Mouse (Mus musculus): ENCODE data around the gene Ankrd65. TPM values are rescaled to one million over a fixed set of nuclear protein-coding genes. Genes with fewer than 3 reads are reported as not detected.

Ankrd65 gene
- total and polyA plus RNA-seq, 3 experiments = 0.41 TPM; not detected in 2

GRCm38 (mm10) chr4:155761356-155762099 is 28.7 kb upstream of the Ankrd65 start:
- Histone ChIP-seq H3K36me3 (ENCODE audit: control insufficient read depth, insufficient read depth, low read length) (peaks cover under 1% of the 10 kb centered on the region), H3K79me2 (replicated peaks; ENCODE audit: control insufficient read depth, insufficient read depth, low read length) (peaks cover 4% of the 10 kb centered on the region; the same call in 1 of the 2 replicates), H3K4me1 (ENCODE audit: control insufficient read depth, insufficient read depth, low read length) (peaks cover 9% of the 10 kb centered on the region), H3K4me3 (peak overlapping the region; percentile 81), H3K27ac (peak overlapping the region; percentile 87), H3K9ac (ENCODE audit: low read depth, low read length) (peak overlapping the region; percentile 67), H3K27me3 (ENCODE audit: control insufficient read depth, insufficient read depth, low read length) (no peaks in the 10 kb centered on the region)
- no peak for TF ChIP-seq CTCF (IDR thresholded peaks at IDR 0.05)
- TF ChIP-seq POLR2A (IDR thresholded peaks at IDR 0.05; ENCODE audit: insufficient read depth, low read depth, low read length) = no peak
- peak in 1 of 2 experiments; percentile 40 for DNase-seq
- intact Hi-C loops (cut with DNase I) = loop anchor here (2.0 to 5.0 kb wide), 3 partner anchors 25 to 139 kb away; partner anchors contain the start of genes Cdk11b and Mrpl20
- 2% methylated on average over 28 of the region's 28 CpGs for WGBS

GRCm38 (mm10) chr4:155762357-155762756 is 27.9 kb upstream of the Ankrd65 start:
- H3K36me3 ChIP-seq (ENCODE audit: control insufficient read depth, insufficient read depth, low read length) = no peaks in the 10 kb centered on the region
- H3K4me3 ChIP-seq = no peak overlapping the region
- no peak overlapping the region for H3K27ac ChIP-seq
- 76% methylated on average over 3 of the region's 3 CpGs for WGBS
- peaks cover 7% of the 10 kb centered on the region for H3K4me1 ChIP-seq (ENCODE audit: control insufficient read depth, insufficient read depth, low read length)
- peaks cover 4% of the 10 kb centered on the region; the same call in 1 of the 2 replicates for H3K79me2 ChIP-seq (replicated peaks; ENCODE audit: control insufficient read depth, insufficient read depth, low read length)
- DNase-seq = no peak
- no peaks in the 10 kb centered on the region for H3K27me3 ChIP-seq (ENCODE audit: control insufficient read depth, insufficient read depth, low read length)
- TF ChIP-seq CTCF (IDR thresholded peaks at IDR 0.05) (no peak), EP300 (IDR thresholded peaks at IDR 0.05; ENCODE audit: insufficient read depth, low read depth, low read length) (no peak), POLR2A (IDR thresholded peaks at IDR 0.05; ENCODE audit: insufficient read depth, low read depth, low read length) (no peak)
- intact Hi-C loops (cut with DNase I) = loop anchor here (5.0 kb wide), 2 partner anchors 40 to 140 kb away; partner anchors contain the start of genes Cdk11b and Mrpl20
- no peak overlapping the region for H3K9ac ChIP-seq (ENCODE audit: low read depth, low read length)

- Histone ChIP-seq H3K4me1 (ENCODE audit: control insufficient read depth, insufficient read depth, low read length) (peaks cover 2% of the 10 kb centered on the region), H3K4me3 (peak overlapping the region; percentile 61), H3K36me3 (ENCODE audit: control insufficient read depth, insufficient read depth, low read length) (no peaks in the 10 kb centered on the region), H3K9ac (ENCODE audit: low read depth, low read length) (0 out of 2 replicates have a peak overlapping the region, but pooled peaks have one; percentile 31), H3K27me3 (ENCODE audit: control insufficient read depth, insufficient read depth, low read length) (no peaks in the 10 kb centered on the region), H3K27ac (peak overlapping the region; percentile 87), H3K79me2 (replicated peaks; ENCODE audit: control insufficient read depth, insufficient read depth, low read length) (no peaks in the 10 kb centered on the region)
- TF ChIP-seq EP300 (IDR thresholded peaks at IDR 0.05; ENCODE audit: insufficient read depth, low read depth, low read length) (no peak), POLR2A (IDR thresholded peaks at IDR 0.05; ENCODE audit: insufficient read depth, low read depth, low read length) (no peak)
- WGBS = 71% methylated on average over 5 of the region's 5 CpGs
- no peak for DNase-seq
- intact Hi-C loops (cut with DNase I) = loop anchor here (1.0 kb wide), 1 partner anchor 47 kb away; no protein-coding TSS in a partner anchor
These were observed 20.8 kb upstream of the Ankrd65 start for GRCm38 (mm10) chr4:155769496-155769879.

- intact Hi-C loops (cut with DNase I) = loop anchor here (1.0 kb wide), 2 partner anchors 14 to 48 kb away; no protein-coding TSS in a partner anchor
- Histone ChIP-seq H3K27me3 (ENCODE audit: control insufficient read depth, insufficient read depth, low read length) (no peaks in the 10 kb centered on the region), H3K79me2 (replicated peaks; ENCODE audit: control insufficient read depth, insufficient read depth, low read length) (no peaks in the 10 kb centered on the region), H3K27ac (peak overlapping the region; percentile 87), H3K4me1 (ENCODE audit: control insufficient read depth, insufficient read depth, low read length) (peaks cover 3% of the 10 kb centered on the region), H3K4me3 (peak overlapping the region; percentile 61), H3K36me3 (ENCODE audit: control insufficient read depth, insufficient read depth, low read length) (no peaks in the 10 kb centered on the region), H3K9ac (ENCODE audit: low read depth, low read length) (peak overlapping the region; percentile 80)
- WGBS = under 1% methylated on average over 39 of the region's 39 CpGs
- peak; percentile 91 to 95 for DNase-seq
- TF ChIP-seq EP300 (IDR thresholded peaks at IDR 0.05; ENCODE audit: insufficient read depth, low read depth, low read length) (peak; percentile 82; the same call in 1 of the 2 replicates), CTCF (IDR thresholded peaks at IDR 0.05) (peak; percentile 75), POLR2A (IDR thresholded peaks at IDR 0.05; ENCODE audit: insufficient read depth, low read depth, low read length) (peak; percentile 49)
These were observed 20.2 kb upstream of the Ankrd65 start for GRCm38 (mm10) chr4:155769880-155770512.

GRCm38 (mm10) chr4:155770626-155771025 is 19.6 kb upstream of the Ankrd65 start:
- no peaks in the 10 kb centered on the region for H3K36me3 ChIP-seq (ENCODE audit: control insufficient read depth, insufficient read depth, low read length)
- peak overlapping the region; percentile 87 for H3K27ac ChIP-seq
- H3K27me3 ChIP-seq (ENCODE audit: control insufficient read depth, insufficient read depth, low read length) = no peaks in the 10 kb centered on the region
- intact Hi-C loops (cut with DNase I) = loop anchor here (1.0 kb wide), 1 partner anchor 14 kb away; no protein-coding TSS in a partner anchor
- H3K4me3 ChIP-seq = peak overlapping the region; percentile 61; the same call in 1 of the 2 replicates
- no peaks in the 10 kb centered on the region for H3K79me2 ChIP-seq (replicated peaks; ENCODE audit: control insufficient read depth, insufficient read depth, low read length)
- H3K9ac ChIP-seq (ENCODE audit: low read depth, low read length) = peak overlapping the region; percentile 23
- H3K4me1 ChIP-seq (ENCODE audit: control insufficient read depth, insufficient read depth, low read length) = peaks cover 9% of the 10 kb centered on the region
- DNase-seq = no peak
- 54% methylated on average over 24 of the region's 24 CpGs for WGBS
- TF ChIP-seq EP300 (IDR thresholded peaks at IDR 0.05; ENCODE audit: insufficient read depth, low read depth, low read length) (no peak), CTCF (IDR thresholded peaks at IDR 0.05) (no peak), POLR2A (IDR thresholded peaks at IDR 0.05; ENCODE audit: insufficient read depth, low read depth, low read length) (no peak)

All from heart, adult 2 months (tissue).